Mouse (Mus musculus): ENCODE data around the gene 2310061I04Rik. TPM values are rescaled to one million over a fixed set of nuclear protein-coding genes. Genes with fewer than 3 reads are reported as not detected.

2310061I04Rik gene
- polyA plus RNA-seq, 1 experiment, result 73.4 TPM

GRCm38 (mm10) chr17:35916297-35917142 is 19.3 kb upstream of the 2310061I04Rik start, which contains the start of the genes Mrps18b and Ppp1r10:
Mrps18b (minus strand) TSS chr17:35916389.
Ppp1r10 (plus strand) TSS chr17:35916434.
- under 1% methylated on average over 83 of the region's 83 CpGs for WGBS
- Histone ChIP-seq H3K27me3 (ENCODE audit: control insufficient read depth, insufficient read depth, low read length) (no peaks in the 10 kb centered on the region), H3K4me1 (replicated peaks; ENCODE audit: control insufficient read depth, insufficient read depth, low read length) (peaks cover 9% of the 10 kb centered on the region), H3K4me3 (ENCODE audit: control insufficient read depth, insufficient read depth, low read length) (peak within 1 kb of the TSS; percentile 65), H3K36me3 (ENCODE audit: control insufficient read depth, insufficient read depth, low read length) (peaks cover 10% of the 10 kb centered on the region), H3K27ac (ENCODE audit: control insufficient read depth, insufficient read depth, low read length) (peak within 1 kb of the TSS; percentile 98)
- TF ChIP-seq CTCF (IDR thresholded peaks at IDR 0.05; ENCODE audit: borderline replicate concordance, control insufficient read depth, extremely low read depth, insufficient read depth, low read length, poor library complexity) (peak; percentile 71; the same call in 1 of the 2 replicates), POLR2A (IDR thresholded peaks at IDR 0.05; ENCODE audit: control insufficient read depth, extremely low read depth, insufficient read depth, low read length, poor library complexity) (peak; percentile 99)
- peak; percentile 99 for DNase-seq

GRCm38 (mm10) chr17:35915538-35916296 is 18.5 kb upstream of the 2310061I04Rik start:
- Histone ChIP-seq H3K36me3 (ENCODE audit: control insufficient read depth, insufficient read depth, low read length) (peaks cover 10% of the 10 kb centered on the region), H3K4me1 (replicated peaks; ENCODE audit: control insufficient read depth, insufficient read depth, low read length) (peaks cover 10% of the 10 kb centered on the region), H3K4me3 (ENCODE audit: control insufficient read depth, insufficient read depth, low read length) (peak overlapping the region; percentile 50), H3K27ac (ENCODE audit: control insufficient read depth, insufficient read depth, low read length) (peak overlapping the region; percentile 45; the same call in 1 of the 2 replicates), H3K27me3 (ENCODE audit: control insufficient read depth, insufficient read depth, low read length) (no peaks in the 10 kb centered on the region)
- DNase-seq, result no peak
- TF ChIP-seq CTCF (IDR thresholded peaks at IDR 0.05; ENCODE audit: borderline replicate concordance, control insufficient read depth, extremely low read depth, insufficient read depth, low read length, poor library complexity) (no peak), POLR2A (IDR thresholded peaks at IDR 0.05; ENCODE audit: control insufficient read depth, extremely low read depth, insufficient read depth, low read length, poor library complexity) (no peak)
- WGBS, result 2% methylated on average over 28 of the region's 28 CpGs

- no peak overlapping the region for H3K4me3 ChIP-seq (ENCODE audit: control insufficient read depth, insufficient read depth, low read length)
- H3K4me1 ChIP-seq (replicated peaks; ENCODE audit: control insufficient read depth, insufficient read depth, low read length), result peaks cover 13% of the 10 kb centered on the region
- no peak overlapping the region for H3K27ac ChIP-seq (ENCODE audit: control insufficient read depth, insufficient read depth, low read length)
- 74% methylated on average over 6 of the region's 6 CpGs for WGBS
- TF ChIP-seq CTCF (IDR thresholded peaks at IDR 0.05; ENCODE audit: borderline replicate concordance, control insufficient read depth, extremely low read depth, insufficient read depth, low read length, poor library complexity), result no peak
- no peak for TF ChIP-seq POLR2A (IDR thresholded peaks at IDR 0.05; ENCODE audit: control insufficient read depth, extremely low read depth, insufficient read depth, low read length, poor library complexity)
- no peaks in the 10 kb centered on the region for H3K27me3 ChIP-seq (ENCODE audit: control insufficient read depth, insufficient read depth, low read length)
- H3K36me3 ChIP-seq (ENCODE audit: control insufficient read depth, insufficient read depth, low read length), result peaks cover 10% of the 10 kb centered on the region
- no peak for DNase-seq
These were observed 17.7 kb upstream of the 2310061I04Rik start for GRCm38 (mm10) chr17:35914975-35915374.

GRCm38 (mm10) chr17:35909919-35910369 is 12.7 kb upstream of the 2310061I04Rik start, which contains the start of gene Atat1:
Atat1 (minus strand) TSS chr17:35910075.
- Histone ChIP-seq H3K4me3 (ENCODE audit: control insufficient read depth, insufficient read depth, low read length) (peak within 1 kb of the TSS; percentile 76), H3K27me3 (ENCODE audit: control insufficient read depth, insufficient read depth, low read length) (no peaks in the 10 kb centered on the region), H3K4me1 (replicated peaks; ENCODE audit: control insufficient read depth, insufficient read depth, low read length) (peaks cover 11% of the 10 kb centered on the region), H3K27ac (ENCODE audit: control insufficient read depth, insufficient read depth, low read length) (peak within 1 kb of the TSS; percentile 83), H3K36me3 (ENCODE audit: control insufficient read depth, insufficient read depth, low read length) (no peaks in the 10 kb centered on the region)
- no peak for TF ChIP-seq POLR2A (IDR thresholded peaks at IDR 0.05; ENCODE audit: control insufficient read depth, extremely low read depth, insufficient read depth, low read length, poor library complexity)
- TF ChIP-seq CTCF (IDR thresholded peaks at IDR 0.05; ENCODE audit: borderline replicate concordance, control insufficient read depth, extremely low read depth, insufficient read depth, low read length, poor library complexity), result no peak
- peak; percentile 95 for DNase-seq
- 1% methylated on average over 25 of the region's 25 CpGs for WGBS

- no peak for DNase-seq
- Histone ChIP-seq H3K36me3 (ENCODE audit: control insufficient read depth, insufficient read depth, low read length) (no peaks in the 10 kb centered on the region), H3K4me1 (replicated peaks; ENCODE audit: control insufficient read depth, insufficient read depth, low read length) (peaks cover 12% of the 10 kb centered on the region), H3K4me3 (ENCODE audit: control insufficient read depth, insufficient read depth, low read length) (peak overlapping the region; percentile 76), H3K27me3 (ENCODE audit: control insufficient read depth, insufficient read depth, low read length) (no peaks in the 10 kb centered on the region), H3K27ac (ENCODE audit: control insufficient read depth, insufficient read depth, low read length) (no peak overlapping the region)
- no peak for TF ChIP-seq POLR2A (IDR thresholded peaks at IDR 0.05; ENCODE audit: control insufficient read depth, extremely low read depth, insufficient read depth, low read length, poor library complexity)
- no peak for TF ChIP-seq CTCF (IDR thresholded peaks at IDR 0.05; ENCODE audit: borderline replicate concordance, control insufficient read depth, extremely low read depth, insufficient read depth, low read length, poor library complexity)
- 27% methylated on average over 20 of the region's 20 CpGs for WGBS
These were observed 12.1 kb upstream of the 2310061I04Rik start for GRCm38 (mm10) chr17:35909186-35909918.

All from thymus, adult 2 months (tissue).